Mouse (Mus musculus) embryonic facial prominence, embryonic 13.5 days (tissue): ENCODE results near the gene Gbp10. TPM values are rescaled to one million over a fixed set of nuclear protein-coding genes. Genes with fewer than 3 reads are reported as not detected.
"Not testable (repeated sequence)": the region's sequence is repeated elsewhere in the genome, so short reads cannot be mapped to it uniquely, and the experiment has no call there.

Experiments used
- ATAC-seq: fragments of 200-750 bp; cut with Nextera tagmentation; 2 replicates; pipeline ENCODE4 v1.8.0; 2017; ENCODE audit warnings: low read depth; ENCODE audit not compliant: insufficient number of reproducible peaks, insufficient read depth, low FRiP score, low TSS enrichment
- H3K27ac ChIP-seq: fragments of 300-500 bp; sonication (generic); 2 replicates; pipeline ENCODE4 v1.5.1; 2015; ENCODE audit warnings: moderate library complexity, mild to moderate bottlenecking, inconsistent platforms
- H3K27me3 ChIP-seq: fragments of 300-500 bp; sonication (generic); 2 replicates; pipeline ENCODE4 v1.6.1; 2015; ENCODE audit warnings: mild to moderate bottlenecking, inconsistent platforms
- H3K36me3 ChIP-seq: fragments of 300-500 bp; sonication (generic); 2 replicates; pipeline ENCODE4 v1.6.1; 2015; ENCODE audit warnings: mild to moderate bottlenecking, inconsistent platforms
- H3K4me1 ChIP-seq: fragments of 300-500 bp; sonication (generic); 2 replicates; pipeline ENCODE4 v1.6.1; 2015; ENCODE audit warnings: inconsistent platforms
- H3K4me2 ChIP-seq: fragments of 300-500 bp; sonication (generic); 2 replicates; pipeline ENCODE4 v1.6.1; 2015; ENCODE audit warnings: moderate library complexity, mild to moderate bottlenecking, inconsistent platforms
- H3K4me3 ChIP-seq: fragments of 300-500 bp; sonication (generic); 2 replicates; pipeline ENCODE4 v1.5.1; 2015; ENCODE audit warnings: mild to moderate bottlenecking, inconsistent platforms
- H3K9ac ChIP-seq: fragments of 300-500 bp; sonication (generic); 2 replicates; pipeline ENCODE4 v1.6.1; 2015; ENCODE audit warnings: mild to moderate bottlenecking, inconsistent platforms
- H3K9me3 ChIP-seq: fragments of 300-500 bp; sonication (generic); 2 replicates; pipeline ENCODE4 v1.6.1; 2016; ENCODE audit warnings: inconsistent platforms
- WGBS: fragments of 180-500 bp; shearing (Covaris S2); methylation state at CpG from one replicate; pipeline ENCODE4 v1.1.7; 2015; ENCODE audit warnings: mixed read lengths; 5-methylcytosine and 5-hydroxymethylcytosine counted together
- polyA plus RNA-seq: library from polyadenylated mRNA; unstranded; fragments of >200 nt; fragmentation: Nextera tagmentation; extraction: Ambion mirVana; gene quantifications from 2 replicates; pipeline ENCODE4 v1.2.1, GENCODE M21; 2015

The Gbp10 gene
- polyA plus RNA-seq, 1 experiment from 2014 or later, result not detected

DNA sequence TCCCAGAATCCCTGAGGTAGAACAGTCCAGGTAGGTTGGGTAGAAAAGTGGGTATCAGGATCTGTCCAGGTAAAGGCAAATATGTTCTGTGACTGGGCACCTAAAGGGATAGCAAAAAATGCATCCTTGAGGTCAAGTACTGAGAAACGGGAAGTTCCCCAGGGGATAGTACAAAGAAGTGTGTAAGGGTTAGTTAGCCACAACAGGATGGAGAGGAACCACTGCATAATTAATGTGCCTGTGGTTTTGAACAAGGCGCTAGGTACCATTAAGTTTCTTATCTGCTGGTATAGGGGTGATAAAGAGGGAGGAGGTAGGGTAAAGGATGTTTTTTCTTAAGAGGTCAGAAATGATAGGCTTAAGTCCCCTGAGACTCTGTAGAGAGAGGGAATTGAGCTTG is 46.8 kb downstream of the Gbp10 start:
- not testable (repeated sequence) for H3K9me3 ChIP-seq, H3K36me3 ChIP-seq, H3K4me2 ChIP-seq, ATAC-seq, H3K4me3 ChIP-seq, H3K9ac ChIP-seq, H3K4me1 ChIP-seq, H3K27ac ChIP-seq, H3K27me3 ChIP-seq
- whole genome bisulfite sequencing, result 79% methylated on average over 2 of the region's 2 CpGs

DNA sequence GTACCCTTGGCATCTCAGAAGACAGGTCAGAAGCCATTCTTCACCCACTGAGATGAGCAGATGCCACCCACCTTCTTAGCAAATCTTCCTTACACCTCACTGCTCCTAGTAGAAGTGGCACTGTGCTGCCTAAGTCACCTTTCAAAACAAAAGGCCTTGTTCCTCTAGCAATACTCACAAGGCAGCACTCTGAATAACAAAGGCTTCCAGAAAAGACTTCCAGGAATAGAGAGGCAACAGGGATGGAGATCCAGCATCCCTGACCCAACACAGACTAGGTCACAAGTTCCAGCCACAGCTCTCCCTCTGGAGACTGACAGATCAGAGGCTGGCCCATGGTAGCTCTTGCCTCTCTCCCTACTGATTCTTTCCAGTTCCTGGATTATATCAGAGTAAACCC is 57.9 kb downstream of the Gbp10 start:
- Histone ChIP-seq H3K4me1 (no peaks in the 10 kb centered on the region), H3K36me3 (no peaks in the 10 kb centered on the region), H3K27ac (no peak overlapping the region), H3K4me3 (no peak overlapping the region), H3K27me3 (no peaks in the 10 kb centered on the region), H3K4me2 (no peak overlapping the region), H3K9ac (no peak overlapping the region), H3K9me3 (no peaks in the 10 kb centered on the region)
- no peak for ATAC-seq

Other genes starting within 250 kb of the Gbp10 start
- gene Gbp9, start 100.0 kb downstream of the Gbp10 start, polyA plus RNA-seq, result 0.87 and 1.0 TPM in 2 replicates
- 0.22 TPM in 1 of 2 replicates, not detected in the other for gene Gbp8, start 100.0 kb downstream of the Gbp10 start, polyA plus RNA-seq
- gene Gbp4, start 99.9 kb downstream of the Gbp10 start, polyA plus RNA-seq, result 0.32 and 0.39 TPM in 2 replicates
- gene Gm43302, start 54.2 kb upstream of the Gbp10 start, polyA plus RNA-seq, result not detected in 2 replicates
- gene Gbp6, start 54.2 kb upstream of the Gbp10 start, polyA plus RNA-seq, result 0.39 and 0.88 TPM in 2 replicates
- gene Lrrc8b, start 176.2 kb upstream of the Gbp10 start, polyA plus RNA-seq, result 6.1 and 7.6 TPM in 2 replicates